ENCODE assay signal across 21 mouse cellular contexts in genomic region chr4:127501881-127502280, GRCm38 (mm10).
A peak's percentile ranks its signal among the peaks of the same experiment; 100 is the strongest.
DNase-seq lines count a peak whose midpoint lies in the region; ATAC-seq and TF ChIP-seq lines count a peak whose summit lies in the region.
"Had no signal": no experiment of that assay in that cellular context is flagged by ENCODE, and none has a peak within 500 bp of the region (broad histone marks: within the 10 kb centered on the region; RNA-seq: fewer than 3 reads in every experiment).

No protein-coding gene starts in this region.

- H3K4me3 ChIP-seq in cerebellum, adult 2 months (replicated peaks; ENCODE audit: insufficient read depth, low read depth, low read length) = no peak overlapping the region
- H3K4me3 ChIP-seq in gastrocnemius, adult 2 months = no peak overlapping the region
- H3K4me3 ChIP-seq: embryonic facial prominence, embryonic 12.5 days; forebrain, embryonic 13.5 days; heart, embryonic 13.5 days; intestine, embryonic 15.5 days had no signal

- no peak overlapping the region for H3K27ac ChIP-seq in cerebellum, adult 2 months (ENCODE audit: insufficient read depth, low read length)
- H3K27ac ChIP-seq in gastrocnemius, adult 2 months = no peak overlapping the region
- H3K27ac ChIP-seq: embryonic facial prominence, embryonic 12.5 days; forebrain, embryonic 13.5 days; heart, embryonic 13.5 days; intestine, embryonic 15.5 days had no signal

- no peaks in the 10 kb centered on the region for H3K27me3 ChIP-seq in cerebellum, adult 2 months (ENCODE audit: control insufficient read depth, insufficient read depth, low read length)
- H3K27me3 ChIP-seq: embryonic facial prominence, embryonic 12.5 days; forebrain, embryonic 13.5 days; heart, embryonic 13.5 days; intestine, embryonic 15.5 days had no signal

- WGBS in cerebellum, adult 2 months = 26% methylated on average over 7 of the region's 7 CpGs

- peak; percentile 47; the same call in 1 of the 2 replicates for ATAC-seq in cerebellum, adult (ENCODE audit: insufficient number of reproducible peaks, low FRiP score, low TSS enrichment)
- ATAC-seq: CD4-positive, CD25-positive, alpha-beta regulatory T cell, adult 4 months; forebrain, embryonic 13.5 days; forebrain, postnatal 0 days; intestine, embryonic 15.5 days had no signal

- intact Hi-C loops in gastrocnemius, adult 2 months (cut with DNase I) = no loop called here

- TF ChIP-seq POLR2A in cerebellum, adult 2 months (IDR thresholded peaks at IDR 0.05; ENCODE audit: borderline replicate concordance, insufficient read depth, low read length) = no peak

- DNase-seq in cerebellum, postnatal 4 days (ENCODE audit: low spot score in 2 of 2) = no peak
- peak; percentile 39 for DNase-seq in brain, adult 2 months (ENCODE audit: low read depth, low spot score)
- peak; percentile 39 to 65 for DNase-seq in cerebellum, adult 2 months
- peak; percentile 80 to 83 for DNase-seq in cerebellum, postnatal 10 days
- DNase-seq in gastrocnemius, adult 2 months = no peak
- DNase-seq in thymus, postnatal 36 days = no peak
- DNase-seq in layer of hippocampus, postnatal 36 days = no peak
- DNase-seq: adrenal gland, adult 8-10 months; adrenal gland, postnatal 36 days; B cell, adult 2 months; forebrain, postnatal 0 days; gastrocnemius, postnatal 25 days; heart, adult 11 months; heart, postnatal 36 days; kidney, adult 18-20 months had no signal

- TF ChIP-seq CTCF in cerebellum, adult 2 months (IDR thresholded peaks at IDR 0.05; ENCODE audit: borderline replicate concordance, insufficient read depth, low read depth, low read length) = no peak
- TF ChIP-seq CTCF in gastrocnemius, adult 2 months (IDR thresholded peaks at IDR 0.05) = no peak

- peaks cover 11% of the 10 kb centered on the region for H3K4me1 ChIP-seq in cerebellum, adult 2 months (ENCODE audit: control insufficient read depth, insufficient read depth, low read length)
- H3K4me1 ChIP-seq: embryonic facial prominence, embryonic 12.5 days; heart, embryonic 13.5 days; intestine, embryonic 15.5 days had no signal

Comparison
In these comparisons a context has a peak if more than half of its experiments do, and no peak if none do; other contexts are left out.
1. DNase-seq: peak in brain, adult 2 months (single experiment), cerebellum, adult 2 months (2 of 2) and cerebellum, postnatal 10 days (2 of 2); none in cerebellum, postnatal 4 days (0 of 2), gastrocnemius, adult 2 months (single experiment), thymus, postnatal 36 days (0 of 2) and layer of hippocampus, postnatal 36 days (0 of 2).